In the genomic region with DNA sequence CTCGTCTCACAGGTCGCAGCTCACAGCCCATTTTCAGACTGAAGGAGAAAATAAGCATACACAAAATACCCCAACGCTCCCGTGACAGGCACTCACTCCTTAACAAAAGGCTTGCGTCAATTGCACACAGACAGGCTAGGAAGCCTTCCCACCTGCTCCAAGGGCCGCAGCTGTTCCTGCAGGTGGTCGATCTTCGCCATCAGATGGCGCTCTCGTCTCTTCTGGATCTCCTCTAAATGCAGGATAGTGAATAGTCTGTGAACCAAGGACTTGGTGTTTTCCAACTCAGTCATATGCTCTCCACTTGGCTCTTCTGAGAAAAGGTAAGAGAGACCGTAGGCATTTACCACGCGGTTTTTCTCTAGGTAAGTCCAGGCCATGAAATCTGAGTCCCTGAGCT, we compare ENCODE assay signal across 9 mouse cellular contexts. TPM values are rescaled to one million over a fixed set of nuclear protein-coding genes. Genes with fewer than 3 reads are reported as not detected.
A peak's percentile ranks its signal among the peaks of the same experiment; 100 is the strongest.
DNase-seq lines count a peak whose midpoint lies in the region; ATAC-seq and TF ChIP-seq lines count a peak whose summit lies in the region.
"Had no signal": no experiment of that assay in that cellular context is flagged by ENCODE, and none has a peak within 500 bp of the region (broad histone marks: within the 10 kb centered on the region; RNA-seq: fewer than 3 reads in every experiment).

No protein-coding gene starts in this region.

- 15% methylated on average over 13 of the region's 13 CpGs for WGBS in kidney, embryonic 15.5 days
- 16% methylated on average over 13 of the region's 13 CpGs for WGBS in limb, embryonic 12.5 days
- WGBS in thymus, adult 2 months: 17% methylated on average over 13 of the region's 13 CpGs

- H3K9ac ChIP-seq in kidney, embryonic 15.5 days: no peak overlapping the region
- no peak overlapping the region for H3K9ac ChIP-seq in limb, embryonic 12.5 days (replicated peaks)

- TF ChIP-seq POLR2A in thymus, adult 2 months (IDR thresholded peaks at IDR 0.05; ENCODE audit: control insufficient read depth, extremely low read depth, insufficient read depth, low read length, poor library complexity): no peak

- H3K9me3 ChIP-seq in kidney, embryonic 15.5 days (replicated peaks): no peaks in the 10 kb centered on the region
- no peaks in the 10 kb centered on the region for H3K9me3 ChIP-seq in limb, embryonic 12.5 days

- intact Hi-C loops in gastrocnemius, postnatal 36 days (cut with DNase I): loop anchor here (1.0 kb wide), 1 partner anchor 161 kb away; no protein-coding TSS in a partner anchor

- peaks cover 19% of the 10 kb centered on the region for H3K36me3 ChIP-seq in kidney, embryonic 15.5 days
- H3K36me3 ChIP-seq in limb, embryonic 12.5 days: peaks cover 25% of the 10 kb centered on the region
- peaks cover 13% of the 10 kb centered on the region for H3K36me3 ChIP-seq in thymus, adult 2 months (ENCODE audit: control insufficient read depth, insufficient read depth, low read length)

- H3K4me1 ChIP-seq in kidney, embryonic 15.5 days: no peaks in the 10 kb centered on the region
- no peaks in the 10 kb centered on the region for H3K4me1 ChIP-seq in limb, embryonic 12.5 days (replicated peaks)
- peaks cover 3% of the 10 kb centered on the region; the same call in 1 of the 2 replicates for H3K4me1 ChIP-seq in thymus, adult 2 months (replicated peaks; ENCODE audit: control insufficient read depth, insufficient read depth, low read length)

- H3K4me3 ChIP-seq in kidney, embryonic 15.5 days (replicated peaks): no peak overlapping the region
- no peak overlapping the region for H3K4me3 ChIP-seq in limb, embryonic 12.5 days (replicated peaks)
- H3K4me3 ChIP-seq in thymus, adult 2 months (ENCODE audit: control insufficient read depth, insufficient read depth, low read length): no peak overlapping the region
- H3K4me3 ChIP-seq: erythroblast, embryonic 14.5 days had no signal

- TF ChIP-seq CTCF in thymus, adult 2 months (IDR thresholded peaks at IDR 0.05; ENCODE audit: borderline replicate concordance, control insufficient read depth, extremely low read depth, insufficient read depth, low read length, poor library complexity): peak; percentile 63; the same call in 1 of the 2 replicates

- H3K27ac ChIP-seq in kidney, embryonic 15.5 days: no peak overlapping the region
- H3K27ac ChIP-seq in limb, embryonic 12.5 days: no peak overlapping the region
- no peak overlapping the region for H3K27ac ChIP-seq in thymus, adult 2 months (ENCODE audit: control insufficient read depth, insufficient read depth, low read length)

- H3K4me2 ChIP-seq in kidney, embryonic 15.5 days: no peak overlapping the region
- no peak overlapping the region for H3K4me2 ChIP-seq in limb, embryonic 12.5 days

- ATAC-seq in kidney, embryonic 15.5 days (replicated peaks; ENCODE audit: low FRiP score): 0 out of 2 replicates have a peak, but pooled peaks have one; percentile 46
- peak; percentile 56; the same call in 1 of the 2 replicates for ATAC-seq in limb, embryonic 12.5 days (ENCODE audit: insufficient number of reproducible peaks, insufficient read depth, low FRiP score, low TSS enrichment, low read depth)

- H3K27me3 ChIP-seq in kidney, embryonic 15.5 days: no peaks in the 10 kb centered on the region
- no peaks in the 10 kb centered on the region for H3K27me3 ChIP-seq in limb, embryonic 12.5 days
- no peaks in the 10 kb centered on the region for H3K27me3 ChIP-seq in thymus, adult 2 months (ENCODE audit: control insufficient read depth, insufficient read depth, low read length)

- peak; percentile 64 for DNase-seq in A20 (ENCODE audit: low read depth, low spot score)
- DNase-seq in WW6 (ENCODE audit: low read depth, low spot score): peak; percentile 46
- DNase-seq in embryo, embryonic 10 days (ENCODE audit: low spot score): peak; percentile 83
- DNase-seq in gastrocnemius, postnatal 36 days: peak; percentile 38 to 46
- peak; percentile 68 for DNase-seq in naive thymus-derived CD4-positive, alpha-beta T cell, adult 2 months (ENCODE audit: low read depth)
- peak; percentile 59 for DNase-seq in thymus, adult 2 months

RNA-seq across cellular contexts. Expression of a gene that starts 17.2 kb away (rescaled TPM):
- total RNA-seq in gastrocnemius, postnatal 36 days (2021): 1 to 10 TPM; 3.8 to 4.6 TPM
- polyA plus RNA-seq in kidney, embryonic 15.5 days (2015; fragmentation: Nextera tagmentation; extraction: Ambion mirVana): 79.2 and 79.3 TPM in 2 replicates
- 107 and 109 TPM in 2 replicates for polyA plus RNA-seq in limb, embryonic 12.5 days (2016; fragmentation: Nextera tagmentation; extraction: Ambion mirVana)
- polyA plus RNA-seq in thymus, adult 2 months (2012; rRNA removed): 82.6 and 86.1 TPM in 2 replicates

RNA-seq across cellular contexts. Expression of a gene that starts 40.0 kb away (rescaled TPM):
- 100 to 1,000 TPM in 1 of 2 experiments, 10 to 100 TPM in 1; 75.8 to 100 TPM for total RNA-seq in gastrocnemius, postnatal 36 days (2021)
- 41.5 and 43.8 TPM in 2 replicates for polyA plus RNA-seq in kidney, embryonic 15.5 days (2015; fragmentation: Nextera tagmentation; extraction: Ambion mirVana)
- polyA plus RNA-seq in limb, embryonic 12.5 days (2016; fragmentation: Nextera tagmentation; extraction: Ambion mirVana): 24.5 and 24.6 TPM in 2 replicates
- 67.0 and 89.3 TPM in 2 replicates for polyA plus RNA-seq in thymus, adult 2 months (2012; rRNA removed)

RNA-seq across cellular contexts. Expression of a gene that starts 51.6 kb away (rescaled TPM):
- total RNA-seq in gastrocnemius, postnatal 36 days (2021): under 1 TPM; 0.69 to 0.97 TPM
- polyA plus RNA-seq in kidney, embryonic 15.5 days (2015; fragmentation: Nextera tagmentation; extraction: Ambion mirVana): 1.1 and 3.7 TPM in 2 replicates
- 12.5 and 13.7 TPM in 2 replicates for polyA plus RNA-seq in limb, embryonic 12.5 days (2016; fragmentation: Nextera tagmentation; extraction: Ambion mirVana)
- 11.6 and 13.1 TPM in 2 replicates for polyA plus RNA-seq in thymus, adult 2 months (2012; rRNA removed)
